Mouse (Mus musculus) CH12.LX (cell line): ENCODE results near the gene Nsg2.

Source experiments
- CTCF ChIP-seq, 2 experiments: IDR thresholded peaks in 1 of 2; conservative IDR thresholded peaks in 1 of 2; 2 replicates each; pipeline ENCODE4 v1.5.1; 2011 to 2012; ENCODE audit warnings: low read depth in 2 of 2, low read length in 2 of 2, improper control_type of control experiment in 1 of 2, inconsistent platforms in 1 of 2, mild to moderate bottlenecking in 1 of 2, moderate library complexity in 1 of 2
- KAT2A ChIP-seq: IDR thresholded peaks from 2 replicates; pipeline ENCODE4 v1.6.1; 2012; ENCODE audit warnings: low read length, improper control_type of control experiment, inconsistent platforms; ENCODE audit not compliant: insufficient replicate concordance
- MAZ ChIP-seq: IDR thresholded peaks from 2 replicates; pipeline ENCODE4 v1.6.1; 2012; ENCODE audit warnings: low read depth, mild to moderate bottlenecking, inconsistent platforms, low read length, improper control_type of control experiment, moderate library complexity
- RAD21 ChIP-seq: IDR thresholded peaks from 2 replicates; pipeline ENCODE4 v1.6.1; 2011; ENCODE audit warnings: low read depth, mild to moderate bottlenecking, low read length, improper control_type of control experiment, moderate library complexity
- TCF12 ChIP-seq: IDR thresholded peaks from 2 replicates; pipeline ENCODE4 v1.6.1; 2014; ENCODE audit warnings: low read depth, mild to moderate bottlenecking, inconsistent platforms, low read length, improper control_type of control experiment
- ZC3H11A ChIP-seq: IDR thresholded peaks from 2 replicates; pipeline ENCODE4 v1.6.1; 2012; ENCODE audit warnings: low read depth, mild to moderate bottlenecking, inconsistent platforms, low read length, improper control_type of control experiment
- ZNF384 ChIP-seq: IDR thresholded peaks from 2 replicates; pipeline ENCODE4 v1.6.1; 2012; ENCODE audit warnings: low read depth, low read length, improper control_type of control experiment, inconsistent platforms

GRCm38 (mm10) chr11:32104406-32105116 is 104.3 kb downstream of the Nsg2 start:
- TF ChIP-seq CTCF (conservative IDR thresholded peaks at IDR 0.05 in 1 of 2, IDR thresholded peaks at IDR 0.05 in 1 of 2; ENCODE audit: low read depth in 2 of 2, low read length in 2 of 2) = peak in 1 of 2 experiments; percentile 48; a peak in 2 of 4 replicates
- no peak for TF ChIP-seq ZNF384
- no peak for TF ChIP-seq ZC3H11A
- peak; percentile 4 for TF ChIP-seq RAD21
- no peak for TF ChIP-seq KAT2A
- no peak for TF ChIP-seq TCF12
- TF ChIP-seq MAZ = no peak
